Mouse (Mus musculus): ENCODE measurements at regions not wholly inside any gene's neighbourhood (a gene's known extent, or its start where the extent isn't known, plus 50 kb on each side); places are given as distances from the start of the nearest gene placed in this dataset.

DNA sequence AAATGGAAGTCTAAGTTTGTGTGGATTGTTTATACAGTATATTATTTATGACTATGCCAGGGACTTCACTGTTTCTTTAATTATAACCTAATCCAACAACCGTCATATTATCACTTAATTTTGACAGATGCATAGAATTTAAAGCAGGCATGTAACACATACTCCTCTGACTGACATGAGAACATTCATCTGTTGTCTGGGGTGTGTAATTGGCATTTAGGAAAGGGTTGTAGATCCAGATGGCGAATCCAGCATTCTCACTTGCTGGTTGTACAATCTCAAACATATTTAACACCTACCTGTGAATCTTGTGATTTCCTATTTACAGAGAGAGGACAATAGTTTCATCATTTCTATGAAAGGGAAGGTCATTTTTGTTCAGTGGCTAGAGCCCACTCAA, 50.8 kb upstream of the App start:
- Histone ChIP-seq H3K4me1 (ENCODE audit: control insufficient read depth, insufficient read depth, low read length) (no peaks in the 10 kb centered on the region), H3K4me3 (ENCODE audit: low read depth, low read length) (no peak overlapping the region), H3K9ac (replicated peaks; ENCODE audit: low read depth, low read length) (no peak overlapping the region), H3K27ac (ENCODE audit: low read length) (no peak overlapping the region), H3K9me3 (ENCODE audit: control insufficient read depth, low read depth, low read length) (no peaks in the 10 kb centered on the region), H3K4me2 (replicated peaks; ENCODE audit: low read depth, low read length) (no peak overlapping the region), H3K36me3 (ENCODE audit: control insufficient read depth, insufficient read depth, low read length) (no peaks in the 10 kb centered on the region), H3K27me3 (ENCODE audit: control insufficient read depth, insufficient read depth, low read length) (no peaks in the 10 kb centered on the region)
- 64% methylated on average over 2 of the region's 2 CpGs for WGBS
- ATAC-seq (ENCODE audit: insufficient number of reproducible peaks, insufficient read depth, low FRiP score, low read depth) = no peak

Measured in stomach, embryonic 14.5 days (tissue).